Mouse (Mus musculus) G1E (cell line): ENCODE data around the gene Ccdc12. TPM values are rescaled to one million over a fixed set of nuclear protein-coding genes. Genes with fewer than 3 reads are reported as not detected.

Experiments
- ATAC-seq: 2 replicates; pipeline ENCODE4 v1.8.0; 2016; ENCODE audit warnings: mild to moderate bottlenecking; ENCODE audit not compliant: insufficient number of reproducible peaks, poor library complexity, low FRiP score, severe bottlenecking; ENCODE audit errors: extremely low read depth
- DNase-seq: peaks from one replicate; pipeline ENCODE4 v3.0.0; 2012; ENCODE audit warnings: low spot score
- H3K27me3 ChIP-seq: 2 replicates; pipeline ENCODE4 v1.6.1; 2012; ENCODE audit warnings: mild to moderate bottlenecking, low read length, inconsistent platforms; ENCODE audit not compliant: insufficient read depth
- H3K36me3 ChIP-seq: replicated peaks from 2 replicates; pipeline ENCODE3; 2012; ENCODE audit warnings: mild to moderate bottlenecking, inconsistent platforms
- H3K4me1 ChIP-seq: 2 replicates; pipeline ENCODE4 v1.6.1; 2012; ENCODE audit warnings: low read depth, low read length, inconsistent platforms, mixed read lengths; ENCODE audit not compliant: insufficient read depth
- H3K4me3 ChIP-seq: 2 replicates; pipeline ENCODE4 v1.5.1; 2012; ENCODE audit warnings: low read depth, mild to moderate bottlenecking, inconsistent platforms, low read length, moderate library complexity, mixed read lengths
- H3K9me3 ChIP-seq: replicated peaks from 2 replicates; pipeline ENCODE4 v1.6.1; 2012; ENCODE audit warnings: inconsistent platforms
- CTCF ChIP-seq: IDR thresholded peaks from 2 replicates; pipeline ENCODE4 v1.5.1; 2012; ENCODE audit warnings: low read depth, low read length, inconsistent platforms, mixed read lengths
- GATA1 ChIP-seq: IDR thresholded peaks from 2 replicates; pipeline ENCODE4 v1.6.1; 2012; ENCODE audit warnings: borderline replicate concordance, low read length, inconsistent platforms, mixed read lengths
- GATA2 ChIP-seq: IDR thresholded peaks from 2 replicates; pipeline ENCODE4 v1.6.1; 2012; ENCODE audit warnings: low read depth, low read length, inconsistent platforms, borderline replicate concordance
- POLR2AphosphoS5 ChIP-seq: IDR thresholded peaks from 2 replicates; pipeline ENCODE4 v1.6.1; 2012; ENCODE audit warnings: low read depth, low read length, inconsistent platforms; ENCODE audit not compliant: insufficient replicate concordance
- TAL1 ChIP-seq: conservative IDR thresholded peaks from 2 replicates; pipeline ENCODE4 v1.6.1; 2012; ENCODE audit warnings: low read depth, low read length, inconsistent platforms, mixed read lengths
- polyA plus RNA-seq: library from polyadenylated mRNA; stranded (reverse); fragments of >175 nt; gene quantifications from 2 replicates; pipeline ENCODE4 v1.2.3, GENCODE M21; 2012
- total RNA-seq, 2 experiments: library from RNA; stranded (forward) in 1 of 2; stranded (reverse) in 1 of 2; fragments of 200-1000 nt in 1 of 2; fragments of >200 nt in 1 of 2; fragmentation: Nextera tagmentation in 1 of 2; gene quantifications; 2 replicates each; pipeline ENCODE4 v1.2.3; 2014 to 2017

Ccdc12 gene
- total and polyA plus RNA-seq, 3 experiments, result 36.2 to 331 (median 202) TPM

- Histone ChIP-seq H3K36me3 (no peaks in the 10 kb centered on the region), H3K4me1 (peaks cover 3% of the 10 kb centered on the region; the same call in 1 of the 2 replicates), H3K9me3 (no peaks in the 10 kb centered on the region; the same call in 1 of the 2 replicates), H3K4me3 (no peak overlapping the region; the same call in 1 of the 2 replicates), H3K27me3 (peaks cover 71% of the 10 kb centered on the region)
- TF ChIP-seq TAL1 (no peak), CTCF (no peak), POLR2AphosphoS5 (no peak), GATA2 (no peak)
- ATAC-seq (no peak), DNase-seq (no peak)
Observed at GRCm38 (mm10) chr9:110742295-110742950, 86.1 kb downstream of the Ccdc12 start.

GRCm38 (mm10) chr9:110742951-110743455, 86.7 kb downstream of the Ccdc12 start:
- peaks cover 74% of the 10 kb centered on the region for H3K27me3 ChIP-seq
- H3K9me3 ChIP-seq, result no peaks in the 10 kb centered on the region; the same call in 1 of the 2 replicates
- no peaks in the 10 kb centered on the region for H3K36me3 ChIP-seq
- no peak for TF ChIP-seq CTCF
- no peak for TF ChIP-seq GATA1
- no peak for TF ChIP-seq GATA2
- no peak for TF ChIP-seq POLR2AphosphoS5
- no peak for TF ChIP-seq TAL1
- no peak overlapping the region; the same call in 1 of the 2 replicates for H3K4me3 ChIP-seq
- ATAC-seq (no peak), DNase-seq (no peak)
- H3K4me1 ChIP-seq, result peaks cover 3% of the 10 kb centered on the region; the same call in 1 of the 2 replicates

GRCm38 (mm10) chr9:110743456-110744323, 87.4 kb downstream of the Ccdc12 start:
- Histone ChIP-seq H3K9me3 (no peaks in the 10 kb centered on the region; the same call in 1 of the 2 replicates), H3K4me1 (peaks cover 3% of the 10 kb centered on the region; the same call in 1 of the 2 replicates), H3K36me3 (no peaks in the 10 kb centered on the region), H3K4me3 (no peak overlapping the region), H3K27me3 (peaks cover 80% of the 10 kb centered on the region)
- ATAC-seq, result no peak
- no peak for DNase-seq
- TF ChIP-seq POLR2AphosphoS5 (no peak), TAL1 (no peak), GATA2 (no peak), GATA1 (no peak), CTCF (no peak)

- Histone ChIP-seq H3K4me1 (peaks cover 3% of the 10 kb centered on the region; the same call in 1 of the 2 replicates), H3K4me3 (no peak overlapping the region), H3K36me3 (no peaks in the 10 kb centered on the region), H3K9me3 (no peaks in the 10 kb centered on the region; the same call in 1 of the 2 replicates), H3K27me3 (peaks cover 84% of the 10 kb centered on the region)
- ATAC-seq (no peak), DNase-seq (no peak)
- TF ChIP-seq TAL1 (no peak), POLR2AphosphoS5 (no peak), GATA2 (no peak), GATA1 (no peak), CTCF (no peak)
Observed at GRCm38 (mm10) chr9:110745752-110746151, 89.4 kb downstream of the Ccdc12 start.

GRCm38 (mm10) chr9:110746238-110746637, 89.9 kb downstream of the Ccdc12 start:
- DNase-seq (no peak), ATAC-seq (no peak)
- Histone ChIP-seq H3K4me3 (no peak overlapping the region), H3K27me3 (peaks cover 84% of the 10 kb centered on the region), H3K4me1 (peaks cover 3% of the 10 kb centered on the region; the same call in 1 of the 2 replicates), H3K36me3 (no peaks in the 10 kb centered on the region), H3K9me3 (no peaks in the 10 kb centered on the region; the same call in 1 of the 2 replicates)
- TF ChIP-seq POLR2AphosphoS5, result no peak
- no peak for TF ChIP-seq GATA1
- TF ChIP-seq TAL1, result no peak
- TF ChIP-seq CTCF, result no peak
- TF ChIP-seq GATA2, result no peak

GRCm38 (mm10) chr9:110746961-110747360, 90.7 kb downstream of the Ccdc12 start, which contains the start of gene Pth1r:
Gene Pth1r, minus strand, starts transcription at chr9:110747145.
- Histone ChIP-seq H3K4me1 (peaks cover 3% of the 10 kb centered on the region; the same call in 1 of the 2 replicates), H3K4me3 (no peak within 1 kb of the TSS), H3K36me3 (no peaks in the 10 kb centered on the region), H3K9me3 (no peaks in the 10 kb centered on the region; the same call in 1 of the 2 replicates), H3K27me3 (peaks cover 84% of the 10 kb centered on the region)
- DNase-seq (no peak), ATAC-seq (no peak)
- no peak for TF ChIP-seq GATA1
- no peak for TF ChIP-seq GATA2
- TF ChIP-seq POLR2AphosphoS5, result no peak
